Mouse (Mus musculus) kidney, adult 11 months (tissue): ENCODE data around the gene Rhbdf2.
"Not testable (repeated sequence)": the region's sequence is repeated elsewhere in the genome, so short reads cannot be mapped to it uniquely, and the experiment has no call there.

Experiments
- DNase-seq: peaks from one replicate; pipeline ENCODE4 v3.0.0; 2022

The Rhbdf2 gene

GRCm38 (mm10) chr11:116642681-116643578, 16.1 kb upstream of the Rhbdf2 start:
- peak; percentile 66 for DNase-seq

GRCm38 (mm10) chr11:116641731-116642130, 14.9 kb upstream of the Rhbdf2 start:
- DNase-seq: no peak

GRCm38 (mm10) chr11:116641168-116641567, 14.3 kb upstream of the Rhbdf2 start:
- DNase-seq: no peak

- not testable (repeated sequence) for DNase-seq
These were observed 9.8 kb upstream of the Rhbdf2 start for GRCm38 (mm10) chr11:116636607-116637006.

- DNase-seq: no peak
These were observed 6.1 kb upstream of the Rhbdf2 start for GRCm38 (mm10) chr11:116632962-116633361.

- DNase-seq: no peak
These were observed 3.5 kb upstream of the Rhbdf2 start for GRCm38 (mm10) chr11:116630171-116630965.

- DNase-seq: no peak
These were observed 2.7 kb upstream of the Rhbdf2 start for GRCm38 (mm10) chr11:116629472-116629871.

- peak; percentile 76 for DNase-seq
These were observed 1.9 kb upstream of the Rhbdf2 start for GRCm38 (mm10) chr11:116628712-116629111.

- no peak for DNase-seq
These were observed 527 bp upstream of the Rhbdf2 start for GRCm38 (mm10) chr11:116627072-116628020.

GRCm38 (mm10) chr11:116625081-116626000, 1.5 kb downstream of the Rhbdf2 start:
- no peak for DNase-seq

GRCm38 (mm10) chr11:116624131-116624832, 2.5 kb downstream of the Rhbdf2 start:
- DNase-seq: peak; percentile 89

- DNase-seq: no peak
These were observed 3.3 kb downstream of the Rhbdf2 start for GRCm38 (mm10) chr11:116623281-116624124.

- DNase-seq: peak; percentile 84
These were observed 5.5 kb downstream of the Rhbdf2 start for GRCm38 (mm10) chr11:116621258-116621704.

GRCm38 (mm10) chr11:116620559-116621253, 6.1 kb downstream of the Rhbdf2 start:
- no peak for DNase-seq

GRCm38 (mm10) chr11:116620073-116620472, 6.7 kb downstream of the Rhbdf2 start:
- DNase-seq: no peak

- no peak for DNase-seq
These were observed 7.3 kb downstream of the Rhbdf2 start for GRCm38 (mm10) chr11:116619561-116619960.

GRCm38 (mm10) chr11:116619156-116619555, 7.7 kb downstream of the Rhbdf2 start:
- DNase-seq: peak; percentile 74

- DNase-seq: no peak
These were observed 8.2 kb downstream of the Rhbdf2 start for GRCm38 (mm10) chr11:116618666-116619065.

GRCm38 (mm10) chr11:116617641-116618040, 9.2 kb downstream of the Rhbdf2 start:
- no peak for DNase-seq
